Mouse (Mus musculus): ENCODE measurements around the gene Gpc1.

- TF ChIP-seq MAX (IDR thresholded peaks at IDR 0.05) = no peak
- TF ChIP-seq USF1 (IDR thresholded peaks at IDR 0.05; ENCODE audit: low read depth) = no peak
- TF ChIP-seq CTCF (IDR thresholded peaks at IDR 0.05; ENCODE audit: control insufficient read depth, insufficient read depth, insufficient read length) = no peak
- TF ChIP-seq MYOG (IDR thresholded peaks at IDR 0.05; ENCODE audit: control insufficient read depth, extremely low read depth, insufficient read length) = no peak
These were observed 47.8 kb downstream of the Gpc1 start for GRCm38 (mm10) chr1:92879266-92879665.
